Mouse (Mus musculus): ENCODE measurements around the gene Xrcc6. TPM values are rescaled to one million over a fixed set of nuclear protein-coding genes. Genes with fewer than 3 reads are reported as not detected.

Xrcc6 gene
- polyA plus RNA-seq, 1 experiment from 2014 or later: 46.7 TPM

GRCm38 (mm10) chr15:81954151-81954583 is 33.5 kb upstream of the Xrcc6 start:
- no peak overlapping the region for H3K4me2 ChIP-seq
- no peak overlapping the region for H3K27ac ChIP-seq
- H3K27me3 ChIP-seq (replicated peaks): no peaks in the 10 kb centered on the region
- peaks cover 32% of the 10 kb centered on the region for H3K36me3 ChIP-seq (replicated peaks)
- H3K9ac ChIP-seq: no peak overlapping the region
- ATAC-seq (replicated peaks): no peak
- WGBS: 97% methylated on average over 9 of the region's 9 CpGs
- H3K4me3 ChIP-seq: no peak overlapping the region
- H3K4me1 ChIP-seq: no peaks in the 10 kb centered on the region; the same call in 1 of the 2 replicates
- no peaks in the 10 kb centered on the region for H3K9me3 ChIP-seq

GRCm38 (mm10) chr15:81954716-81955115 is 32.9 kb upstream of the Xrcc6 start:
- H3K27me3 ChIP-seq (replicated peaks): no peaks in the 10 kb centered on the region
- peaks cover 29% of the 10 kb centered on the region for H3K36me3 ChIP-seq (replicated peaks)
- no peak overlapping the region for H3K27ac ChIP-seq
- H3K4me2 ChIP-seq: no peak overlapping the region
- no peak overlapping the region for H3K9ac ChIP-seq
- no peak overlapping the region for H3K4me3 ChIP-seq
- ATAC-seq (replicated peaks): no peak
- H3K4me1 ChIP-seq: peaks cover 3% of the 10 kb centered on the region
- no peaks in the 10 kb centered on the region for H3K9me3 ChIP-seq
- WGBS: 93% methylated on average over 6 of the region's 6 CpGs

GRCm38 (mm10) chr15:81955414-81955813 is 32.2 kb upstream of the Xrcc6 start:
- H3K27me3 ChIP-seq (replicated peaks): no peaks in the 10 kb centered on the region
- no peak overlapping the region for H3K4me3 ChIP-seq
- no peak overlapping the region for H3K4me2 ChIP-seq
- 93% methylated on average over 15 of the region's 15 CpGs for WGBS
- no peaks in the 10 kb centered on the region for H3K9me3 ChIP-seq
- no peak overlapping the region for H3K27ac ChIP-seq
- peaks cover 7% of the 10 kb centered on the region for H3K4me1 ChIP-seq
- peaks cover 23% of the 10 kb centered on the region for H3K36me3 ChIP-seq (replicated peaks)
- no peak overlapping the region for H3K9ac ChIP-seq
- ATAC-seq (replicated peaks): no peak

GRCm38 (mm10) chr15:81956457-81956856 is 31.2 kb upstream of the Xrcc6 start:
- Histone ChIP-seq H3K27me3 (replicated peaks) (no peaks in the 10 kb centered on the region), H3K4me2 (no peak overlapping the region), H3K9me3 (no peaks in the 10 kb centered on the region), H3K4me3 (no peak overlapping the region), H3K27ac (no peak overlapping the region), H3K4me1 (peaks cover 7% of the 10 kb centered on the region), H3K36me3 (replicated peaks) (peaks cover 13% of the 10 kb centered on the region), H3K9ac (no peak overlapping the region)
- 55% methylated on average over 8 of the region's 8 CpGs for WGBS
- no peak for ATAC-seq (replicated peaks)

- 88% methylated on average over 11 of the region's 11 CpGs for WGBS
- Histone ChIP-seq H3K4me1 (peaks cover 7% of the 10 kb centered on the region), H3K27me3 (replicated peaks) (no peaks in the 10 kb centered on the region), H3K27ac (no peak overlapping the region), H3K36me3 (replicated peaks) (peaks cover 11% of the 10 kb centered on the region), H3K9ac (no peak overlapping the region), H3K4me3 (no peak overlapping the region), H3K9me3 (no peaks in the 10 kb centered on the region), H3K4me2 (no peak overlapping the region)
- no peak for ATAC-seq (replicated peaks)
Measured at GRCm38 (mm10) chr15:81957598-81957997, 30.0 kb upstream of the Xrcc6 start.

GRCm38 (mm10) chr15:81958906-81959305 is 28.7 kb upstream of the Xrcc6 start:
- Histone ChIP-seq H3K4me3 (no peak overlapping the region), H3K9ac (peak overlapping the region; percentile 11; the same call in 1 of the 2 replicates), H3K27me3 (replicated peaks) (no peaks in the 10 kb centered on the region), H3K27ac (no peak overlapping the region), H3K36me3 (replicated peaks) (peaks cover 11% of the 10 kb centered on the region), H3K4me2 (no peak overlapping the region), H3K4me1 (peaks cover 7% of the 10 kb centered on the region), H3K9me3 (no peaks in the 10 kb centered on the region)
- no peak for ATAC-seq (replicated peaks)
- WGBS: 92% methylated on average over 3 of the region's 3 CpGs

GRCm38 (mm10) chr15:81960171-81961077 is 27.2 kb upstream of the Xrcc6 start, which contains the start of gene Pmm1:
TSS of gene Pmm1 (minus strand) at chr15:81960930.
- Histone ChIP-seq H3K9me3 (no peaks in the 10 kb centered on the region), H3K9ac (peak within 1 kb of the TSS; percentile 57), H3K27ac (peak within 1 kb of the TSS; percentile 87), H3K4me1 (peaks cover 7% of the 10 kb centered on the region), H3K4me2 (peak within 1 kb of the TSS; percentile 75), H3K4me3 (peak within 1 kb of the TSS; percentile 51), H3K36me3 (replicated peaks) (peaks cover 1% of the 10 kb centered on the region), H3K27me3 (replicated peaks) (no peaks in the 10 kb centered on the region)
- ATAC-seq (replicated peaks): peak; percentile 97
- WGBS: under 1% methylated on average over 76 of the region's 77 CpGs

- H3K9me3 ChIP-seq: no peaks in the 10 kb centered on the region
- H3K27ac ChIP-seq: peak overlapping the region; percentile 87
- H3K9ac ChIP-seq: peak overlapping the region; percentile 25; the same call in 1 of the 2 replicates
- H3K36me3 ChIP-seq (replicated peaks): no peaks in the 10 kb centered on the region
- peak overlapping the region; percentile 51 for H3K4me3 ChIP-seq
- peaks cover 7% of the 10 kb centered on the region for H3K4me1 ChIP-seq
- 4% methylated on average over 7 of the region's 8 CpGs for WGBS
- peak overlapping the region; percentile 75 for H3K4me2 ChIP-seq
- H3K27me3 ChIP-seq (replicated peaks): no peaks in the 10 kb centered on the region
- no peak; the same call in 1 of the 2 replicates for ATAC-seq (replicated peaks)
Measured at GRCm38 (mm10) chr15:81961078-81961451, 26.6 kb upstream of the Xrcc6 start.

- H3K4me3 ChIP-seq: no peak overlapping the region
- no peaks in the 10 kb centered on the region for H3K9me3 ChIP-seq
- no peak overlapping the region for H3K27ac ChIP-seq
- no peaks in the 10 kb centered on the region for H3K27me3 ChIP-seq (replicated peaks)
- no peak for ATAC-seq (replicated peaks)
- 70% methylated on average over 1 of the region's 1 CpGs for WGBS
- no peak overlapping the region for H3K9ac ChIP-seq
- H3K4me2 ChIP-seq: no peak overlapping the region
- peaks cover 7% of the 10 kb centered on the region for H3K4me1 ChIP-seq
- no peaks in the 10 kb centered on the region for H3K36me3 ChIP-seq (replicated peaks)
Measured at GRCm38 (mm10) chr15:81964262-81964661, 23.4 kb upstream of the Xrcc6 start.

GRCm38 (mm10) chr15:81964980-81965545 is 22.6 kb upstream of the Xrcc6 start:
- H3K9ac ChIP-seq: no peak overlapping the region
- no peak overlapping the region for H3K4me2 ChIP-seq
- H3K27me3 ChIP-seq (replicated peaks): no peaks in the 10 kb centered on the region
- no peaks in the 10 kb centered on the region for H3K9me3 ChIP-seq
- 43% methylated on average over 4 of the region's 4 CpGs for WGBS
- H3K27ac ChIP-seq: no peak overlapping the region
- H3K4me1 ChIP-seq: no peaks in the 10 kb centered on the region
- no peak overlapping the region for H3K4me3 ChIP-seq
- ATAC-seq (replicated peaks): no peak
- H3K36me3 ChIP-seq (replicated peaks): no peaks in the 10 kb centered on the region

GRCm38 (mm10) chr15:81966062-81966829 is 21.4 kb upstream of the Xrcc6 start:
- no peaks in the 10 kb centered on the region for H3K4me1 ChIP-seq
- no peaks in the 10 kb centered on the region for H3K9me3 ChIP-seq
- no peaks in the 10 kb centered on the region for H3K27me3 ChIP-seq (replicated peaks)
- no peak overlapping the region for H3K4me3 ChIP-seq
- no peak overlapping the region for H3K27ac ChIP-seq
- no peak for ATAC-seq (replicated peaks)
- H3K36me3 ChIP-seq (replicated peaks): no peaks in the 10 kb centered on the region
- WGBS: 85% methylated on average over 12 of the region's 14 CpGs
- H3K4me2 ChIP-seq: no peak overlapping the region
- no peak overlapping the region for H3K9ac ChIP-seq

GRCm38 (mm10) chr15:81967821-81968220 is 19.8 kb upstream of the Xrcc6 start:
- WGBS: 88% methylated on average over 5 of the region's 5 CpGs
- H3K4me2 ChIP-seq: no peak overlapping the region
- H3K27ac ChIP-seq: no peak overlapping the region
- H3K36me3 ChIP-seq (replicated peaks): no peaks in the 10 kb centered on the region
- 0 out of 2 replicates have a peak, but pooled peaks cover 2% of the 10 kb centered on the region for H3K9me3 ChIP-seq
- no peak overlapping the region for H3K4me3 ChIP-seq
- H3K4me1 ChIP-seq: no peaks in the 10 kb centered on the region
- no peaks in the 10 kb centered on the region for H3K27me3 ChIP-seq (replicated peaks)
- H3K9ac ChIP-seq: no peak overlapping the region
- ATAC-seq (replicated peaks): no peak
